Comparison of ENCODE assay signal across 19 mouse cellular contexts in the genomic region with DNA sequence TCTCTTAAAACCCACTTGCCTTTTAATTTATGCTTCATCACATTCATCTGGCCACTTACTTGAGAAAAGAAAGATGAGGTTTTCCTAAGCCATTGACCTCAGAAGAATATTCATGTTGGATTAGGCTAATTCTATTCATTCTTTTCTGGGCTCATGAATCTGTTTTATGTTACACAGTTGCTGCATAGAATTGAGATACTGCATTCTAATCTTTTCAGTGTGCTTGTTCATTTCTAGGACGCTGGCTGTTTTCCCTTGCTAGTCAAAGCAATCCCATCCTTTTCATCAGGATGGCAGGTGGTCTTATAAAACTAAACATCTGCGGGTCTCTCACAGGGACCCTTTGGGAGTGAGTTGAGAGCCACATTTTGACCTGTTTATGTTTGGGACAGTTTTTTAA.
DNase-seq lines count a peak whose midpoint lies in the region; ATAC-seq and TF ChIP-seq lines count a peak whose summit lies in the region.
"Had no signal": no experiment of that assay in that cellular context is flagged by ENCODE, and none has a peak within 500 bp of the region (broad histone marks: within the 10 kb centered on the region; RNA-seq: fewer than 3 reads in every experiment).

No protein-coding gene starts in this region.

- no peak overlapping the region for H3K4me2 ChIP-seq in midbrain, postnatal 0 days (ENCODE audit: low read depth, low read length, poor library complexity, severe bottlenecking)
- no peak overlapping the region for H3K4me2 ChIP-seq in forebrain, postnatal 0 days (ENCODE audit: low read depth)
- no peak overlapping the region for H3K4me2 ChIP-seq in midbrain, embryonic 16.5 days (ENCODE audit: low read length)
- H3K4me2 ChIP-seq: embryonic facial prominence, embryonic 12.5 days had no signal

- no peak overlapping the region for H3K4me3 ChIP-seq in midbrain, embryonic 10.5 days
- H3K4me3 ChIP-seq in midbrain, postnatal 0 days (ENCODE audit: low read depth, low read length): no peak overlapping the region
- no peak overlapping the region for H3K4me3 ChIP-seq in forebrain, postnatal 0 days (ENCODE audit: low read depth, low read length)
- H3K4me3 ChIP-seq in midbrain, embryonic 16.5 days (ENCODE audit: low read depth, low read length): no peak overlapping the region
- H3K4me3 ChIP-seq: embryonic facial prominence, embryonic 12.5 days; heart, embryonic 10.5 days had no signal

- H3K9me3 ChIP-seq in midbrain, embryonic 10.5 days (replicated peaks): no peaks in the 10 kb centered on the region
- no peaks in the 10 kb centered on the region for H3K9me3 ChIP-seq in midbrain, postnatal 0 days (ENCODE audit: low read length)
- H3K9me3 ChIP-seq in forebrain, postnatal 0 days (ENCODE audit: low read length): no peaks in the 10 kb centered on the region
- H3K9me3 ChIP-seq in midbrain, embryonic 16.5 days (replicated peaks; ENCODE audit: control insufficient read depth, low read length, poor library complexity, severe bottlenecking): no peaks in the 10 kb centered on the region
- H3K9me3 ChIP-seq: embryonic facial prominence, embryonic 12.5 days; heart, embryonic 10.5 days had no signal

- no peaks in the 10 kb centered on the region for H3K27me3 ChIP-seq in midbrain, embryonic 10.5 days (ENCODE audit: low read depth, poor library complexity, severe bottlenecking)
- H3K27me3 ChIP-seq in midbrain, postnatal 0 days (ENCODE audit: insufficient read depth, low read length): no peaks in the 10 kb centered on the region
- H3K27me3 ChIP-seq in forebrain, postnatal 0 days (ENCODE audit: insufficient read depth, low read length): no peaks in the 10 kb centered on the region
- no peaks in the 10 kb centered on the region for H3K27me3 ChIP-seq in midbrain, embryonic 16.5 days (ENCODE audit: control insufficient read depth, insufficient read depth, low read depth, low read length)
- H3K27me3 ChIP-seq: embryonic facial prominence, embryonic 12.5 days had no signal

- peaks cover 30% of the 10 kb centered on the region for H3K4me1 ChIP-seq in midbrain, embryonic 10.5 days
- no peaks in the 10 kb centered on the region for H3K4me1 ChIP-seq in midbrain, postnatal 0 days (ENCODE audit: insufficient read depth, low read length)
- H3K4me1 ChIP-seq in forebrain, postnatal 0 days (ENCODE audit: insufficient read depth): peaks cover 2% of the 10 kb centered on the region; the same call in 1 of the 2 replicates
- H3K4me1 ChIP-seq in midbrain, embryonic 16.5 days (ENCODE audit: control insufficient read depth, insufficient read depth, low read length): peaks cover 6% of the 10 kb centered on the region
- H3K4me1 ChIP-seq: embryonic facial prominence, embryonic 12.5 days; heart, embryonic 10.5 days had no signal

- 20% methylated on average over 2 of the region's 2 CpGs for WGBS in midbrain, embryonic 10.5 days
- 6% methylated on average over 2 of the region's 2 CpGs for WGBS in midbrain, postnatal 0 days
- 5% methylated on average over 2 of the region's 2 CpGs for WGBS in forebrain, postnatal 0 days
- 3% methylated on average over 2 of the region's 2 CpGs for WGBS in midbrain, embryonic 16.5 days

- H3K27ac ChIP-seq in midbrain, embryonic 10.5 days (replicated peaks): peak overlapping the region; percentile 49; the same call in 1 of the 2 replicates
- no peak overlapping the region for H3K27ac ChIP-seq in midbrain, postnatal 0 days (ENCODE audit: low read depth, low read length)
- H3K27ac ChIP-seq in forebrain, postnatal 0 days (ENCODE audit: low read depth, low read length): no peak overlapping the region
- no peak overlapping the region for H3K27ac ChIP-seq in midbrain, embryonic 16.5 days (ENCODE audit: low read length)
- H3K27ac ChIP-seq: embryonic facial prominence, embryonic 12.5 days; heart, embryonic 10.5 days; kidney, postnatal 0 days; macrophage had no signal

- DNase-seq in embryo, embryonic 10.5 days (ENCODE audit: low spot score): peak; percentile 8
- no peak for DNase-seq in embryo, embryonic 9.5 days (ENCODE audit: extremely low spot score)
- DNase-seq in midbrain, embryonic 10.5 days (ENCODE audit: low spot score): no peak
- no peak for DNase-seq in midbrain, postnatal 0 days (ENCODE audit: low spot score)
- peak; percentile 24 for DNase-seq in forebrain, postnatal 0 days
- no peak for DNase-seq in layer of hippocampus, adult 18-20 months (ENCODE audit: low spot score in 2 of 2)
- no peak for DNase-seq in adrenal gland, adult 2 months
- DNase-seq: adrenal gland, postnatal 14 days; cerebellum, adult 8-10 months; heart, postnatal 4 days; kidney, adult 18-20 months; right cerebral cortex, postnatal 14 days had no signal

- no peak overlapping the region for H3K9ac ChIP-seq in midbrain, postnatal 0 days (replicated peaks; ENCODE audit: low read length, poor library complexity, severe bottlenecking)
- no peak overlapping the region for H3K9ac ChIP-seq in forebrain, postnatal 0 days
- H3K9ac ChIP-seq in midbrain, embryonic 16.5 days (ENCODE audit: low read depth, low read length): no peak overlapping the region
- H3K9ac ChIP-seq: embryonic facial prominence, embryonic 12.5 days had no signal

- no peak for TF ChIP-seq CTCF in midbrain, postnatal 0 days (IDR thresholded peaks at IDR 0.05)
- no peak for TF ChIP-seq CTCF in forebrain, postnatal 0 days (IDR thresholded peaks at IDR 0.05; ENCODE audit: low read depth)

- ATAC-seq in midbrain, postnatal 0 days (ENCODE audit: low FRiP score): no peak
- peak; percentile 43 for ATAC-seq in forebrain, postnatal 0 days
- ATAC-seq in midbrain, embryonic 16.5 days: 0 out of 2 replicates have a peak, but pooled peaks have one; percentile 54
- ATAC-seq: activated CD4-positive, CD25-positive, alpha-beta regulatory T cell, adult 4 months; inflammation-experienced regulatory T-cells, adult 6 months had no signal

- no peaks in the 10 kb centered on the region for H3K36me3 ChIP-seq in midbrain, embryonic 10.5 days
- no peaks in the 10 kb centered on the region for H3K36me3 ChIP-seq in midbrain, postnatal 0 days (ENCODE audit: insufficient read depth, low read length)
- no peaks in the 10 kb centered on the region for H3K36me3 ChIP-seq in forebrain, postnatal 0 days (ENCODE audit: insufficient read depth)
- no peaks in the 10 kb centered on the region for H3K36me3 ChIP-seq in midbrain, embryonic 16.5 days (ENCODE audit: control insufficient read depth, insufficient read depth, low read length)
- H3K36me3 ChIP-seq: embryonic facial prominence, embryonic 12.5 days; heart, embryonic 10.5 days had no signal

Comparison
In these comparisons a context has a peak if more than half of its experiments do, and no peak if none do; other contexts are left out.
1. DNase-seq: peak in embryo, embryonic 10.5 days (single experiment) and forebrain, postnatal 0 days (single experiment); none in embryo, embryonic 9.5 days (single experiment), midbrain, embryonic 10.5 days (single experiment), midbrain, postnatal 0 days (single experiment), layer of hippocampus, adult 18-20 months (0 of 2) and adrenal gland, adult 2 months (single experiment).